ENCODE assay signal across 20 mouse cellular contexts in genomic region chr1:185473437-185473836, GRCm38 (mm10). TPM values are rescaled to one million over a fixed set of nuclear protein-coding genes. Genes with fewer than 3 reads are reported as not detected.
A peak's percentile ranks its signal among the peaks of the same experiment; 100 is the strongest.
DNase-seq lines count a peak whose midpoint lies in the region; ATAC-seq and TF ChIP-seq lines count a peak whose summit lies in the region.
"Had no signal": no experiment of that assay in that cellular context is flagged by ENCODE, and none has a peak within 500 bp of the region (broad histone marks: within the 10 kb centered on the region; RNA-seq: fewer than 3 reads in every experiment).

No protein-coding gene starts in this region.

- no peak for TF ChIP-seq POLR2A in MEL (IDR thresholded peaks at IDR 0.05; ENCODE audit: control insufficient read depth in 1 of 2, insufficient read depth in 1 of 2, low read depth in 1 of 2, low read length in 2 of 2, poor library complexity in 1 of 2)
- TF ChIP-seq POLR2A in lung, adult 2 months (IDR thresholded peaks at IDR 0.05; ENCODE audit: borderline replicate concordance, extremely low read depth, low read depth, low read length): no peak

- peaks cover 16 to 46% of the 10 kb centered on the region in 2 experiments for H3K4me1 ChIP-seq in MEL (ENCODE audit: control insufficient read depth in 1 of 2, insufficient read depth in 2 of 2, low read length in 2 of 2)
- H3K4me1 ChIP-seq in liver, embryonic 12.5 days: peaks cover 87% of the 10 kb centered on the region
- peaks cover 69% of the 10 kb centered on the region for H3K4me1 ChIP-seq in liver, embryonic 16.5 days (ENCODE audit: control insufficient read depth, low read depth, low read length)
- no peaks in the 10 kb centered on the region for H3K4me1 ChIP-seq in lung, adult 2 months (ENCODE audit: control insufficient read depth, insufficient read depth, low read length)
- H3K4me1 ChIP-seq: forebrain, embryonic 15.5 days; hindbrain, embryonic 12.5 days had no signal

- H3K27me3 ChIP-seq in MEL (ENCODE audit: control insufficient read depth in 1 of 2, insufficient read depth in 2 of 2, low read length in 2 of 2): no peaks in the 10 kb centered on the region
- no peaks in the 10 kb centered on the region for H3K27me3 ChIP-seq in liver, embryonic 12.5 days (replicated peaks)
- H3K27me3 ChIP-seq in liver, embryonic 16.5 days (ENCODE audit: control insufficient read depth, insufficient read depth, low read depth, low read length): no peaks in the 10 kb centered on the region
- H3K27me3 ChIP-seq: forebrain, embryonic 15.5 days; heart, embryonic 13.5 days; hindbrain, embryonic 12.5 days had no signal

- no peak overlapping the region for H3K4me3 ChIP-seq in MEL (ENCODE audit: control insufficient read depth in 1 of 2, insufficient read depth in 1 of 2, low read depth in 2 of 2, low read length in 2 of 2)
- H3K4me3 ChIP-seq in liver, embryonic 12.5 days: no peak overlapping the region
- no peak overlapping the region for H3K4me3 ChIP-seq in liver, embryonic 16.5 days (ENCODE audit: low read depth, low read length)
- H3K4me3 ChIP-seq in lung, adult 2 months (replicated peaks; ENCODE audit: extremely low read depth, low read depth, low read length): no peak overlapping the region
- no peak overlapping the region for H3K4me3 ChIP-seq in layer of hippocampus, adult 2 months
- H3K4me3 ChIP-seq: forebrain, embryonic 15.5 days; heart, embryonic 13.5 days; hindbrain, embryonic 12.5 days had no signal

- no peaks in the 10 kb centered on the region for H3K9me3 ChIP-seq in MEL (replicated peaks; ENCODE audit: insufficient read depth, low read length)
- no peaks in the 10 kb centered on the region for H3K9me3 ChIP-seq in liver, embryonic 12.5 days (replicated peaks)
- H3K9me3 ChIP-seq in liver, embryonic 16.5 days (replicated peaks; ENCODE audit: control insufficient read depth, low read length): no peaks in the 10 kb centered on the region
- H3K9me3 ChIP-seq: forebrain, embryonic 15.5 days; heart, embryonic 13.5 days; hindbrain, embryonic 12.5 days had no signal

- no peak for TF ChIP-seq RAD21 in MEL (IDR thresholded peaks at IDR 0.05; ENCODE audit: low read depth, low read length)

- WGBS in liver, embryonic 12.5 days (ENCODE audit: insufficient replicate concordance): 27% methylated on average over 1 of the region's 1 CpGs
- WGBS in liver, embryonic 16.5 days (ENCODE audit: insufficient replicate concordance): 44% methylated on average over 1 of the region's 1 CpGs
- 82% methylated on average over 1 of the region's 1 CpGs for WGBS in lung, adult 2 months

- no peak overlapping the region for H3K9ac ChIP-seq in MEL (ENCODE audit: control insufficient read depth, low read depth, low read length, poor library complexity, severe bottlenecking)
- peak overlapping the region; percentile 9 for H3K9ac ChIP-seq in liver, embryonic 12.5 days
- H3K9ac ChIP-seq in liver, embryonic 16.5 days (ENCODE audit: low read depth, low read length): peak overlapping the region; percentile 19; the same call in 1 of the 2 replicates
- H3K9ac ChIP-seq: forebrain, embryonic 15.5 days; heart, embryonic 13.5 days; hindbrain, embryonic 12.5 days had no signal

- peak; percentile 46 to 51; a peak in 3 of 4 replicates for TF ChIP-seq EP300 in MEL (IDR thresholded peaks at IDR 0.05; ENCODE audit: low read depth in 1 of 2, low read length in 2 of 2)

- H3K4me2 ChIP-seq in liver, embryonic 12.5 days: peak overlapping the region; percentile 12; the same call in 1 of the 2 replicates
- no peak overlapping the region; the same call in 1 of the 2 replicates for H3K4me2 ChIP-seq in liver, embryonic 16.5 days (ENCODE audit: low read depth, low read length)
- H3K4me2 ChIP-seq: forebrain, embryonic 15.5 days; heart, embryonic 13.5 days; hindbrain, embryonic 12.5 days had no signal

- TF ChIP-seq CTCF in MEL (IDR thresholded peaks at IDR 0.05 in 2 of 3, conservative IDR thresholded peaks at IDR 0.05 in 1 of 3; ENCODE audit: control insufficient read depth in 1 of 3, insufficient read depth in 1 of 3, low read depth in 2 of 3, low read length in 3 of 3, poor library complexity in 1 of 3, severe bottlenecking in 1 of 3): no peak
- TF ChIP-seq CTCF in lung, adult 2 months (IDR thresholded peaks at IDR 0.05; ENCODE audit: insufficient read depth, low read length): no peak
- TF ChIP-seq CTCF in layer of hippocampus, adult 2 months (conservative IDR thresholded peaks at IDR 0.05): no peak

- H3K36me3 ChIP-seq in MEL (ENCODE audit: control insufficient read depth in 1 of 2, insufficient read depth in 2 of 2, low read length in 2 of 2): peaks cover 0 to 39% of the 10 kb centered on the region in 2 experiments; a peak in 2 of 4 replicates
- peaks cover 7% of the 10 kb centered on the region for H3K36me3 ChIP-seq in liver, embryonic 12.5 days
- 0 out of 2 replicates have a peak, but pooled peaks cover under 1% of the 10 kb centered on the region for H3K36me3 ChIP-seq in liver, embryonic 16.5 days (ENCODE audit: control insufficient read depth, insufficient read depth)
- H3K36me3 ChIP-seq: forebrain, embryonic 15.5 days; heart, embryonic 13.5 days; hindbrain, embryonic 12.5 days had no signal

- H3K79me2 ChIP-seq in MEL (ENCODE audit: control insufficient read depth, insufficient read depth, low read length, poor library complexity): no peaks in the 10 kb centered on the region

- 0 out of 2 replicates have a peak overlapping the region, but pooled peaks have one; percentile 33 for H3K27ac ChIP-seq in MEL (ENCODE audit: control insufficient read depth, low read depth, low read length)
- peak overlapping the region; percentile 100 for H3K27ac ChIP-seq in liver, embryonic 12.5 days
- peak overlapping the region; percentile 99 for H3K27ac ChIP-seq in liver, embryonic 16.5 days (ENCODE audit: low read length)
- H3K27ac ChIP-seq in layer of hippocampus, adult 2 months: no peak overlapping the region
- H3K27ac ChIP-seq: forebrain, embryonic 15.5 days; hindbrain, embryonic 12.5 days had no signal

- no peak for ATAC-seq in liver, embryonic 12.5 days
- ATAC-seq in liver, embryonic 16.5 days (ENCODE audit: low read depth): no peak
- ATAC-seq: forebrain, embryonic 15.5 days; hindbrain, embryonic 16.5 days; inflammation-experienced regulatory T-cells, adult 6 months had no signal

- DNase-seq in MEL (ENCODE audit: low read depth, low spot score): peak; percentile 38
- peak; percentile 30 for DNase-seq in MEL-GATA-1-ER (ENCODE audit: extremely low read depth, low read depth)
- DNase-seq in lung, adult 2 months: no peak
- no peak for DNase-seq in layer of hippocampus, adult 2 months (ENCODE audit: low spot score in 2 of 2)
- no peak for DNase-seq in spleen, postnatal 14 days (ENCODE audit: low spot score in 2 of 2)
- DNase-seq: adrenal gland, postnatal 14 days; cerebellum, adult 11-12 months; cerebellum, adult 9-10 months; cerebellum, postnatal 36 days; heart, adult 18-20 months; heart, postnatal 4 days had no signal

TF ChIP-seq in MEL, 35 proteins besides CTCF, POLR2A, EP300 and RAD21:
- no peak for TF ChIP-seq MEF2A (IDR thresholded peaks at IDR 0.05; ENCODE audit: extremely low read depth, insufficient replicate concordance, low read depth, low read length, poor library complexity, severe bottlenecking)
- no peak for TF ChIP-seq HCFC1 (IDR thresholded peaks at IDR 0.05; ENCODE audit: low read depth, low read length)
- 0 out of 2 replicates have a peak, but pooled peaks have one; percentile 47 for TF ChIP-seq RCOR1 (IDR thresholded peaks at IDR 0.05; ENCODE audit: low read depth, low read length)
- TF ChIP-seq TAL1 (IDR thresholded peaks at IDR 0.05; ENCODE audit: low read length): peak; percentile 26
- no peak for TF ChIP-seq UBTF (IDR thresholded peaks at IDR 0.05; ENCODE audit: borderline replicate concordance, insufficient read depth, low read depth, low read length)
- TF ChIP-seq KAT2A (conservative IDR thresholded peaks at IDR 0.05; ENCODE audit: low read depth, low read length): no peak
- TF ChIP-seq ZNF384 (IDR thresholded peaks at IDR 0.05; ENCODE audit: low read depth, low read length): peak; percentile 83
- peak; percentile 74 for TF ChIP-seq TCF12 (IDR thresholded peaks at IDR 0.05; ENCODE audit: low read depth, low read length)
- TF ChIP-seq MAZ (IDR thresholded peaks at IDR 0.05; ENCODE audit: low read depth, low read length): 0 out of 2 replicates have a peak, but pooled peaks have one; percentile 42
- TF ChIP-seq ZKSCAN1 (IDR thresholded peaks at IDR 0.05; ENCODE audit: low read depth, low read length): no peak
- TF ChIP-seq BHLHE40 (IDR thresholded peaks at IDR 0.05; ENCODE audit: borderline replicate concordance, low read depth, low read length): 0 out of 2 replicates have a peak, but pooled peaks have one; percentile 34
TF ChIP-seq in MEL: peak in this region for 6.

RNA-seq across cellular contexts. Expression of gene Slc30a10, which starts 18.8 kb away (rescaled TPM):
- 2.1 and 3.9 TPM in 2 replicates for total RNA-seq in MEL (2012; rRNA removed)
- 1 to 10 TPM in 1 of 2 experiments, not detected in 1; 7.9 TPM for polyA plus RNA-seq in MEL (2012; ENCODE audit: insufficient read depth in 1 of 2, insufficient read length in 2 of 2, low read depth in 1 of 2, low replicate concordance in 2 of 2, missing spikeins in 1 of 2)
- polyA plus RNA-seq in liver, embryonic 12.5 days (2016; fragmentation: Nextera tagmentation; extraction: Ambion mirVana): 17.6 and 18.5 TPM in 2 replicates
- 13.0 and 15.6 TPM in 2 replicates for polyA plus RNA-seq in liver, embryonic 16.5 days (2015; fragmentation: Nextera tagmentation; extraction: Ambion mirVana)
- 0.01 TPM in 1 of 2 replicates, not detected in the other for polyA plus RNA-seq in lung, adult 2 months (2012; rRNA removed)
- 1 to 10 TPM; 8.5 to 9.0 TPM for total RNA-seq in layer of hippocampus, adult 2 months (2021)
- total RNA-seq: adrenal gland, adult 18-20 months; gastrocnemius, adult 8-10 months; heart, adult 18-20 months; heart, postnatal 4 days had no signal
- polyA plus RNA-seq: inflammation-experienced regulatory T-cells, adult 6 months had no signal

Comparison
In these comparisons a context has a peak if more than half of its experiments do, and no peak if none do; other contexts are left out.
1. DNase-seq: peak in MEL (single experiment) and MEL-GATA-1-ER (single experiment); none in lung, adult 2 months (single experiment), layer of hippocampus, adult 2 months (0 of 2) and spleen, postnatal 14 days (0 of 2).